Comparison of ENCODE assay signal across 1 mouse cellular context in the genomic region with DNA sequence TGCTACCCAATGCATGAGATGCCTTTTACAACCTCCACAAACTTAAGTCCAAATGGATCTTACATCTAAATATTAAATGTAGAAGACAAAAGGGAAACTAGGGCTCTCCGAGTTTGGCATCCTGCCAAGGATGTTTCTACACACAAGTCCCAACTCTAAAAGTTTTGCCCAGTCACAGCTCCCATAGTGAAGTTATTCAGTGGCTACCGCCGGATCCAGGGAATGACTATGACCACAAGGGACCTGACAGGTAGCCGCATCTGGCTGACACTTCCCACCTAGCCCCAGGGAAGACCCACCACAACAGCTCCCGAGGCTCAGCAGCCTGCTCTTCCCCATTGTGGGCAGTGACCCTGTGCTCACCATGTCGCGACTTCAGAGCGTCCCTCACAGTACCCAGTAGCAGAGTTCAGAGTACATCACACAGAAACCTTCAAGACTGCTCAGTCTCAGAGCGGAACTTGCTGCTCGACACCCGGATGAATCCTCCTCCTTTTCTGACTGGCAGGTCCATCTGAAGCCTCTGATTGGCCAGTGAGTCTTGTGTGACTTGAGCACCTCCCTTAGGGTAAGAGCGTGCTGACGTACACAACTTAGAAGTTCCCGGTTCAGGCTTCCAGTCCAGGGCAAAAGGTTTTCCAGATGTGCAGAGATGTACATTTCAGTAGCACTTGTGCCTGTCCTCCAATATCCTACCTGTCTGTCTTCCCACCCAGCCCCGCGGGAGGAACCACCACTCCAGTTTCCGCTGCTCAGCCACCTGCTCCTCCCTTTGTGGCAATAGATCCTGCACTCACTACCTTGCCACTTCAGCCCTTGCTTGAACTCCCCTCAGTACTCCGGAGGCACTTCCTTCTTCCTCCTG.
TF ChIP-seq lines count a peak whose summit lies in the region.

TSS of gene Zfp950 (minus strand) at position 499 of the 865 bp plus-strand sequence.

TF ChIP-seq in C2C12, 6 proteins besides CTCF, POLR2A, EP300 and RAD21 (continued from another document):
- TF ChIP-seq CEBPB (IDR thresholded peaks at IDR 0.05; ENCODE audit: low read depth) (no peak), USF1 (IDR thresholded peaks at IDR 0.05; ENCODE audit: low read depth) (no peak)
